Mouse (Mus musculus): Measurements from ENCODE around the gene Olfr102. TPM values are rescaled to one million over a fixed set of nuclear protein-coding genes. Genes with fewer than 3 reads are reported as not detected.

The Olfr102 gene
- not detected for polyA plus RNA-seq (2015; fragmentation: Illumina TruSeq; extraction: RNeasy Lipid Tissue Mini Kit (QIAGEN cat#74804); ENCODE audit: insufficient read depth, low replicate concordance)

GRCm38 (mm10) chr17:37316954-37317353, at the start of gene Olfr102:
TSS of gene Olfr102 (minus strand) at chr17:37317054.

GRCm38 (mm10) chr17:37359282-37359681, 42.4 kb upstream of the Olfr102 start, which contains the start of gene Olfr104-ps:
TSS of gene Olfr104-ps (plus strand) at chr17:37359582.

GRCm38 (mm10) chr17:37339598-37339997, 22.7 kb upstream of the Olfr102 start, which contains the start of gene Olfr103:
TSS of gene Olfr103 (minus strand) at chr17:37339698.

GRCm38 (mm10) chr17:37304213-37304612, 12.6 kb downstream of the Olfr102 start, which contains the start of gene Olfr101:
TSS of gene Olfr101 (minus strand) at chr17:37304313.

GRCm38 (mm10) chr17:37283360-37283759, 33.5 kb downstream of the Olfr102 start, which contains the start of gene Olfr99:
TSS of gene Olfr99 (minus strand) at chr17:37283460.

GRCm38 (mm10) chr17:37270058-37270701, 46.7 kb downstream of the Olfr102 start, which contains the start of gene H2-M3:
TSS of gene H2-M3 (plus strand) at chr17:37270220.

GRCm38 (mm10) chr17:37263626-37264025, 53.2 kb downstream of the Olfr102 start, which contains the start of gene Olfr98:
TSS of gene Olfr98 (minus strand) at chr17:37263749.

Other genes starting within 250 kb of the Olfr102 start
- gene Olfr90, start 228.6 kb downstream of the Olfr102 start, polyA plus RNA-seq (2015; fragmentation: Illumina TruSeq; extraction: RNeasy Lipid Tissue Mini Kit (QIAGEN cat#74804); ENCODE audit: insufficient read depth, low replicate concordance), result not detected
- not detected for gene Olfr91, start 218.8 kb downstream of the Olfr102 start, polyA plus RNA-seq (2015; fragmentation: Illumina TruSeq; extraction: RNeasy Lipid Tissue Mini Kit (QIAGEN cat#74804); ENCODE audit: insufficient read depth, low replicate concordance)
- not detected for gene Olfr92, start 197.0 kb downstream of the Olfr102 start, polyA plus RNA-seq (2015; fragmentation: Illumina TruSeq; extraction: RNeasy Lipid Tissue Mini Kit (QIAGEN cat#74804); ENCODE audit: insufficient read depth, low replicate concordance)
- gene Olfr93, start 155.6 kb downstream of the Olfr102 start, polyA plus RNA-seq (2015; fragmentation: Illumina TruSeq; extraction: RNeasy Lipid Tissue Mini Kit (QIAGEN cat#74804); ENCODE audit: insufficient read depth, low replicate concordance), result not detected
- gene Ubd, start 123.2 kb downstream of the Olfr102 start, polyA plus RNA-seq (2015; fragmentation: Illumina TruSeq; extraction: RNeasy Lipid Tissue Mini Kit (QIAGEN cat#74804); ENCODE audit: insufficient read depth, low replicate concordance), result 32.4 TPM
- gene Olfr94, start 116.1 kb downstream of the Olfr102 start, polyA plus RNA-seq (2015; fragmentation: Illumina TruSeq; extraction: RNeasy Lipid Tissue Mini Kit (QIAGEN cat#74804); ENCODE audit: insufficient read depth, low replicate concordance), result not detected
- gene Olfr95, start 103.9 kb downstream of the Olfr102 start, polyA plus RNA-seq (2015; fragmentation: Illumina TruSeq; extraction: RNeasy Lipid Tissue Mini Kit (QIAGEN cat#74804); ENCODE audit: insufficient read depth, low replicate concordance), result not detected
- gene Olfr96, start 96.9 kb downstream of the Olfr102 start, polyA plus RNA-seq (2015; fragmentation: Illumina TruSeq; extraction: RNeasy Lipid Tissue Mini Kit (QIAGEN cat#74804); ENCODE audit: insufficient read depth, low replicate concordance), result not detected
- gene Olfr97, start 79.7 kb downstream of the Olfr102 start, polyA plus RNA-seq (2015; fragmentation: Illumina TruSeq; extraction: RNeasy Lipid Tissue Mini Kit (QIAGEN cat#74804); ENCODE audit: insufficient read depth, low replicate concordance), result not detected
- gene Olfr98, start 53.3 kb downstream of the Olfr102 start, polyA plus RNA-seq (2015; fragmentation: Illumina TruSeq; extraction: RNeasy Lipid Tissue Mini Kit (QIAGEN cat#74804); ENCODE audit: insufficient read depth, low replicate concordance), result not detected
- 58.2 TPM for gene H2-M3, start 46.8 kb downstream of the Olfr102 start, polyA plus RNA-seq (2015; fragmentation: Illumina TruSeq; extraction: RNeasy Lipid Tissue Mini Kit (QIAGEN cat#74804); ENCODE audit: insufficient read depth, low replicate concordance)
- gene Olfr99, start 33.6 kb downstream of the Olfr102 start, polyA plus RNA-seq (2015; fragmentation: Illumina TruSeq; extraction: RNeasy Lipid Tissue Mini Kit (QIAGEN cat#74804); ENCODE audit: insufficient read depth, low replicate concordance), result not detected
- gene Olfr101, start 12.7 kb downstream of the Olfr102 start, polyA plus RNA-seq (2015; fragmentation: Illumina TruSeq; extraction: RNeasy Lipid Tissue Mini Kit (QIAGEN cat#74804); ENCODE audit: insufficient read depth, low replicate concordance), result not detected
- not detected for gene Olfr103, start 22.6 kb upstream of the Olfr102 start, polyA plus RNA-seq (2015; fragmentation: Illumina TruSeq; extraction: RNeasy Lipid Tissue Mini Kit (QIAGEN cat#74804); ENCODE audit: insufficient read depth, low replicate concordance)
- gene Olfr104-ps, start 42.5 kb upstream of the Olfr102 start, polyA plus RNA-seq (2015; fragmentation: Illumina TruSeq; extraction: RNeasy Lipid Tissue Mini Kit (QIAGEN cat#74804); ENCODE audit: insufficient read depth, low replicate concordance), result not detected
- gene Olfr105-ps, start 62.0 kb upstream of the Olfr102 start, polyA plus RNA-seq (2015; fragmentation: Illumina TruSeq; extraction: RNeasy Lipid Tissue Mini Kit (QIAGEN cat#74804); ENCODE audit: insufficient read depth, low replicate concordance), result not detected
- gene Olfr106-ps, start 73.3 kb upstream of the Olfr102 start, polyA plus RNA-seq (2015; fragmentation: Illumina TruSeq; extraction: RNeasy Lipid Tissue Mini Kit (QIAGEN cat#74804); ENCODE audit: insufficient read depth, low replicate concordance), result not detected
- not detected for gene Olfr107, start 82.2 kb upstream of the Olfr102 start, polyA plus RNA-seq (2015; fragmentation: Illumina TruSeq; extraction: RNeasy Lipid Tissue Mini Kit (QIAGEN cat#74804); ENCODE audit: insufficient read depth, low replicate concordance)
- not detected for gene Olfr108, start 128.4 kb upstream of the Olfr102 start, polyA plus RNA-seq (2015; fragmentation: Illumina TruSeq; extraction: RNeasy Lipid Tissue Mini Kit (QIAGEN cat#74804); ENCODE audit: insufficient read depth, low replicate concordance)
- gene Olfr109, start 141.9 kb upstream of the Olfr102 start, polyA plus RNA-seq (2015; fragmentation: Illumina TruSeq; extraction: RNeasy Lipid Tissue Mini Kit (QIAGEN cat#74804); ENCODE audit: insufficient read depth, low replicate concordance), result not detected
- gene H2-M2, start 166.5 kb upstream of the Olfr102 start, polyA plus RNA-seq (2015; fragmentation: Illumina TruSeq; extraction: RNeasy Lipid Tissue Mini Kit (QIAGEN cat#74804); ENCODE audit: insufficient read depth, low replicate concordance), result 16.8 TPM
- 0.26 TPM for gene Olfr110, start 175.4 kb upstream of the Olfr102 start, polyA plus RNA-seq (2015; fragmentation: Illumina TruSeq; extraction: RNeasy Lipid Tissue Mini Kit (QIAGEN cat#74804); ENCODE audit: insufficient read depth, low replicate concordance)
- gene Olfr111, start 191.0 kb upstream of the Olfr102 start, polyA plus RNA-seq (2015; fragmentation: Illumina TruSeq; extraction: RNeasy Lipid Tissue Mini Kit (QIAGEN cat#74804); ENCODE audit: insufficient read depth, low replicate concordance), result 0.72 TPM